Mouse (Mus musculus): ENCODE results near the gene Olfr1322. TPM values are rescaled to one million over a fixed set of nuclear protein-coding genes. Genes with fewer than 3 reads are reported as not detected.

The Olfr1322 gene
- not detected in 2 replicates for polyA plus RNA-seq (2012; rRNA removed)

DNA sequence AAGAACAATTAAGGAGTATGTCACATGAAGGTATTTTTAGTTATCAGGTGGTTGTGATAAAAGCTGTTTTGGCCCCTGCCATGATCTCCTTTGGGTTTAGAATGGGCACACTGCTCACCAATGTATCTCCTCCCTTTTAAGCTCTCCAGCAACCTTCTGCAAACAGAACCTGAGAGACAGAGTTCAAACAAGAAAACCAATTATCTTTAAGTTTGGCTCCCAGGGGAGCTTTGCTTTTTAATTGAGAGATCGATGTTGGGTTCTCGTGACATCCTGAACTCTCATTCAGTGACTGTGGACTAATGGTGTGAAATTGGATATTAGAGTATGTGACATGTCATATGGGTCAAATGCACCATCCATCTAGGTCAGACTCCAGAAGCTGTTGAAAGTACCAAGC is at the start of gene Olfr1322:
Gene Olfr1322 (minus strand): TSS at position 101 of the 400 bp plus-strand sequence.

Other genes with a start within 250 kb of the Olfr1322 start
- not detected in 2 replicates for gene Olfr1320, start 219.2 kb downstream of the Olfr1322 start, polyA plus RNA-seq (2012; rRNA removed)
- gene Olfr1321, start 156.4 kb downstream of the Olfr1322 start, polyA plus RNA-seq (2012; rRNA removed) = not detected in 2 replicates
- not detected in 2 replicates for gene Igsf1, start 93.7 kb downstream of the Olfr1322 start, polyA plus RNA-seq (2012; rRNA removed)
- gene Olfr1323, start 127.9 kb upstream of the Olfr1322 start, polyA plus RNA-seq (2012; rRNA removed) = not detected in 2 replicates